Mouse (Mus musculus): Measurements from ENCODE around the gene Hspb9.

The Hspb9 gene

DNA sequence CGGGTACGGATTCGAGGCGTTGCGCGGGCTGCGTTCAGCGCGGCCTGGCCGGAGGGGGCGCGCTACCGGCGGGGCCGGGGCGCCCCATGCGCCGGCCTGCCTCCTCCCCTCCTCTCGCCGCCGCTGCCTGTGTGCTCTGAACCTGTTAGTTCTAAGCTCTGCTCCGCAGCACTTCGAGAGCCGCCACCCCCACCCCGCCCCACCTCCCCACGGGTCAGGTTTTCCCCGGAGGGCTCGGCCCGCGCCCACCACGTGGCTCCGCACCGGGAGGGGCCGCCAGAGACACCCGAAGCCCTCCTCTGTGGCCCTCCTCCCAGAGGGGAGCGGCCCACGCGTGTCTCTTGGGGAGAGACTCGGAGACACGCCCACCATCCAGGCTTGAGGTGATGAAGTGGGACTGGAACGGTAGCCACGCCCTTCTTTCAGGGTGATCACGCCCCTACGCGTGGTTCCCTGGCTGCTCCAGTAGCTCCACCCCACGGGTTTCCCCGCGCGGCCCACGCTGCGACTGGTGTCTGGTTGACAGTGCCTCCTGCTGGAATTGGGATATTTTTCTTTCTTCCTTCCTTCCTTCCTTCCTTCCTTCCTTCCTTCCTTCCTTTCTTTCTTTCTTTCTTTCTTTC is 46.1 kb downstream of the Hspb9 start, which contains the start of gene Kcnh4:
Gene Kcnh4, minus strand, starts transcription at position 332 of the 623 bp plus-strand sequence.
- DNase-seq (ENCODE audit: low spot score in 2 of 2), result no peak

DNA sequence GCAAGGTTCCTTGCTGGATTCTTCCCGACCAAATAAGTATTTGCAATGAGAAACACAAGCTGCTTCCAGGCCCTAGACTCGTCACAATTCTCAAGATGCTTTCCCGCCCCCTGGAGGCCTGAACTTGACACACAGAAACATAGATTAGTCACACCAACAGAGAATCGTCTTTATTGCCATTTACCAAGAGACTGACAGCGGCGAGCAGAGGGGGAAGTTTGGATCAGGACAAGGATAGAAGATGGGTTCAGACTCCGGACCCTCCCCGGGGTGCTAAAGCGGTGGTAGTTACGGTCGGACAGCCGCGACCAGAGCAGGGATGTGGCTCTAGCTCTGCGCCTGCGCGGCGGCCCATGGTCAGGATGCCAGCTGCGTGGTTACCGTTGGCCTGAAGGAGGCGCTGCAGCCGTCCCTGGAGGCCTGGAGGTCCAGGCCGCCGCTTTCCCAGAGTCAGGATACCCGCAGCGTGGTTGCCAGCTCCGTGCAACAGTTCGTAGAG is 47.9 kb downstream of the Hspb9 start:
- peak; percentile 78 to 83 for DNase-seq (ENCODE audit: low spot score in 2 of 2)

DNA sequence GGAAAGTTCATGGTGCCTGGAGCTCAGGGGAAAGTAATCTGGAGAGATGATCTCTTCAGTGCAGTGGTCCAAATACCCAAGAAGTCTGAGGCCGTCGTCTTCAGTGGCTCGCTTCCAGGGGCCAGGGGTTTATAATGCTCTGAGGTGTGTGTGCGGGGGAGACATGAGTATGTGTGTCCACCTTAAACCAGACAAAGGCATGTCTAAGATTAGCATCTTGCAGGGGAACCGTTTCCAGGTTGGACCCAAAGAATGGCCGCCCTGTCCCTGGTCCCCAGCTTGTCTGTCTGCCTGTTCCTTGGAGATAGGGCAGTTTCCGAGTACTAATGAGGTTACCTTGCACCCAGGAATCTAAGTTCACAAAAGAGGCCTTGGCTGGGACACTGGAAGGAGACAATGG is 49.2 kb downstream of the Hspb9 start, which contains the start of gene Hcrt:
Gene Hcrt, minus strand, starts transcription at position 101 of the 400 bp plus-strand sequence.
- no peak for DNase-seq (ENCODE audit: low spot score in 2 of 2)
